Mouse (Mus musculus) embryonic fibroblast, embryonic 13.5 days (primary cell): ENCODE data around the gene CK137956.

Source experiments
- CTCF ChIP-seq: IDR thresholded peaks from 2 replicates; pipeline ENCODE4 v1.5.1; 2011; ENCODE audit warnings: mild to moderate bottlenecking, control low read depth, low read length, moderate library complexity, borderline replicate concordance; ENCODE audit not compliant: insufficient read depth
- POLR2A ChIP-seq: IDR thresholded peaks from 2 replicates; pipeline ENCODE4 v1.6.1; 2011; ENCODE audit warnings: low read depth, mild to moderate bottlenecking, control low read depth, low read length, moderate library complexity

DNA sequence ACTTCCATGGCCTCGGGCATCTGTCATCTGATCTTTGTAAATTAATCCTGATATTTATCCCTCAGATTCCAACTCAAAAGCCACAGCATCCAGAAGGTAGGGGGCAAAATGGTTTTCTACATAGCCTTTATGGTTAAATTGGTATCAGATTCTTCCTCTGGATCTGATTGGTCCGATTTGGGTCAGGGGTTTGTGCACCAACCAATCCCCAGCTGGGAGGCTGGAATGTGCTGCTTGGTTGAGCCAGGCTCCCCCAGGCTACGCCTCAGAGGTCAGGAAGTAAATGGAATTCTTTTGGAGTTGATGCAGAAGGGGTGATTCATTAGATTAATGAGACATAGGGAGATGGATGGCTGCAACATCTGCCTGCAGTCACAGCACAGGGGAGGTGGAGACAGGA is 66.8 kb downstream of the CK137956 start:
- TF ChIP-seq CTCF (no peak), POLR2A (no peak)
